Mouse (Mus musculus) MEL (cell line): ENCODE results near the gene Uhrf2. TPM values are rescaled to one million over a fixed set of nuclear protein-coding genes. Genes with fewer than 3 reads are reported as not detected.
A peak's percentile ranks its signal among the peaks of the same experiment; 100 is the strongest.

Experiments used
- DNase-seq: peaks from one replicate; pipeline ENCODE4 v3.0.0; 2011; ENCODE audit warnings: low read depth, low spot score
- H3K27ac ChIP-seq: 2 replicates; pipeline ENCODE4 v1.5.1; 2012; ENCODE audit warnings: low read depth, mild to moderate bottlenecking, control low read depth, low read length, moderate library complexity; ENCODE audit not compliant: control insufficient read depth
- H3K27me3 ChIP-seq, 2 experiments: fragments of 150-350 bp in 1 of 2; sonication (generic) in 1 of 2; 2 replicates each; pipeline ENCODE4 v1.6.1; 2012; ENCODE audit warnings: low read length in 2 of 2, mild to moderate bottlenecking in 2 of 2, improper control_type of control experiment in 1 of 2, moderate library complexity in 1 of 2; ENCODE audit not compliant: insufficient read depth in 2 of 2, control insufficient read depth in 1 of 2
- H3K36me3 ChIP-seq, 2 experiments: 2 replicates each; pipeline ENCODE4 v1.6.1; 2012 to 2014; ENCODE audit warnings: low read length in 2 of 2, improper control_type of control experiment in 1 of 2, inconsistent platforms in 1 of 2, mild to moderate bottlenecking in 1 of 2; ENCODE audit not compliant: insufficient read depth in 2 of 2, control insufficient read depth in 1 of 2
- H3K4me1 ChIP-seq, 2 experiments: fragments of 150-350 bp in 1 of 2; sonication (generic) in 1 of 2; 2 replicates each; pipeline ENCODE4 v1.6.1; 2012; ENCODE audit warnings: low read length in 2 of 2, improper control_type of control experiment in 1 of 2, mild to moderate bottlenecking in 1 of 2; ENCODE audit not compliant: insufficient read depth in 2 of 2, control insufficient read depth in 1 of 2
- H3K4me3 ChIP-seq, 2 experiments: fragments of 150-350 bp in 1 of 2; sonication (generic) in 1 of 2; 2 replicates each; pipeline ENCODE4 v1.5.1; 2012; ENCODE audit warnings: low read depth in 2 of 2, low read length in 2 of 2, mild to moderate bottlenecking in 2 of 2, moderate library complexity in 2 of 2, control low read depth in 1 of 2, improper control_type of control experiment in 1 of 2; ENCODE audit not compliant: control insufficient read depth in 1 of 2, insufficient read depth in 1 of 2
- H3K79me2 ChIP-seq: 2 replicates; pipeline ENCODE4 v1.6.1; 2012; ENCODE audit warnings: mild to moderate bottlenecking, low read length, moderate library complexity; ENCODE audit not compliant: control insufficient read depth, poor library complexity, insufficient read depth
- H3K9ac ChIP-seq: 2 replicates; pipeline ENCODE4 v1.6.1; 2012; ENCODE audit warnings: low read depth, mild to moderate bottlenecking, control low read depth, low read length, moderate library complexity; ENCODE audit not compliant: control insufficient read depth, poor library complexity, severe bottlenecking
- H3K9me3 ChIP-seq: fragments of 150-350 bp; sonication (generic); replicated peaks from 2 replicates; pipeline ENCODE4 v1.6.1; 2012; ENCODE audit warnings: mild to moderate bottlenecking, low read length, improper control_type of control experiment, moderate library complexity; ENCODE audit not compliant: insufficient read depth
- CHD2 ChIP-seq: IDR thresholded peaks from 2 replicates; pipeline ENCODE4 v1.6.1; 2011; ENCODE audit warnings: low read length, improper control_type of control experiment
- CTCF ChIP-seq, 3 experiments: IDR thresholded peaks in 2 of 3; conservative IDR thresholded peaks in 1 of 3; 2 replicates each; pipeline ENCODE4 v1.5.1; 2011 to 2012; ENCODE audit warnings: low read length in 3 of 3, low read depth in 2 of 3, mild to moderate bottlenecking in 2 of 3, improper control_type of control experiment in 1 of 3, inconsistent platforms in 1 of 3, mixed read lengths in 1 of 3, moderate library complexity in 1 of 3; ENCODE audit not compliant: control insufficient read depth in 1 of 3, insufficient read depth in 1 of 3, poor library complexity in 1 of 3, severe bottlenecking in 1 of 3
- EP300 ChIP-seq, 2 experiments: IDR thresholded peaks; 2 replicates each; pipeline ENCODE4 v1.6.1; 2011; ENCODE audit warnings: improper control_type of control experiment in 2 of 2, low read length in 2 of 2, low read depth in 1 of 2, mild to moderate bottlenecking in 1 of 2
- GABPA ChIP-seq: IDR thresholded peaks from 2 replicates; pipeline ENCODE4 v1.6.1; 2012; ENCODE audit warnings: low read depth, mild to moderate bottlenecking, inconsistent platforms, low read length, improper control_type of control experiment, moderate library complexity
- GATA1 ChIP-seq: IDR thresholded peaks from 2 replicates; pipeline ENCODE4 v1.6.1; 2011; ENCODE audit warnings: low read depth, low read length, improper control_type of control experiment
- JUND ChIP-seq: IDR thresholded peaks from 2 replicates; pipeline ENCODE4 v1.6.1; 2011; ENCODE audit warnings: low read depth, mild to moderate bottlenecking, improper control_type of control experiment, low read length
- MAZ ChIP-seq: IDR thresholded peaks from 2 replicates; pipeline ENCODE4 v1.6.1; 2012; ENCODE audit warnings: low read depth, mild to moderate bottlenecking, inconsistent platforms, low read length, improper control_type of control experiment
- MYB ChIP-seq: IDR thresholded peaks from 2 replicates; pipeline ENCODE4 v1.6.1; 2011; ENCODE audit warnings: mild to moderate bottlenecking, low read depth, low read length, improper control_type of control experiment
- NRF1 ChIP-seq: IDR thresholded peaks from 2 replicates; pipeline ENCODE4 v1.6.1; 2014; ENCODE audit warnings: low read depth, mild to moderate bottlenecking, inconsistent platforms, low read length, improper control_type of control experiment, moderate library complexity; ENCODE audit not compliant: poor library complexity, insufficient read depth, severe bottlenecking
- POLR2AphosphoS5 ChIP-seq: IDR thresholded peaks from 2 replicates; pipeline ENCODE4 v1.6.1; 2012; ENCODE audit warnings: low read depth, borderline replicate concordance, mild to moderate bottlenecking, inconsistent platforms, low read length, moderate library complexity, mixed read lengths
- SIN3A ChIP-seq: IDR thresholded peaks from 2 replicates; pipeline ENCODE4 v1.6.1; 2012; ENCODE audit warnings: low read length, improper control_type of control experiment, inconsistent platforms
- TBP ChIP-seq: IDR thresholded peaks from 2 replicates; pipeline ENCODE4 v1.8.0; 2011; ENCODE audit warnings: low read depth, low read length, improper control_type of control experiment
- UBTF ChIP-seq: IDR thresholded peaks from 2 replicates; pipeline ENCODE4 v1.6.1; 2012; ENCODE audit warnings: low read depth, mild to moderate bottlenecking, inconsistent platforms, low read length, improper control_type of control experiment, moderate library complexity, borderline replicate concordance; ENCODE audit not compliant: insufficient read depth
- USF1 ChIP-seq: IDR thresholded peaks from 2 replicates; pipeline ENCODE4 v1.6.1; 2014; ENCODE audit warnings: low read depth, mild to moderate bottlenecking, inconsistent platforms, low read length, improper control_type of control experiment, moderate library complexity
- ZKSCAN1 ChIP-seq: IDR thresholded peaks from 2 replicates; pipeline ENCODE4 v1.6.1; 2012; ENCODE audit warnings: low read depth, mild to moderate bottlenecking, inconsistent platforms, low read length, improper control_type of control experiment, moderate library complexity
- ZNF384 ChIP-seq: IDR thresholded peaks from 2 replicates; pipeline ENCODE4 v1.6.1; 2012; ENCODE audit warnings: low read depth, mild to moderate bottlenecking, inconsistent platforms, low read length, improper control_type of control experiment
- polyA plus RNA-seq, 2 experiments: library from polyadenylated mRNA; stranded (reverse) in 1 of 2; unstranded in 1 of 2; fragments of >175 nt in 1 of 2; fragments of >200 nt in 1 of 2; gene quantifications; 2 replicates each; pipeline versions ENCODE4 v1.2.1 to v1.2.4; 2012; ENCODE audit warnings: low replicate concordance in 2 of 2, low read depth in 1 of 2; ENCODE audit not compliant: insufficient read length in 2 of 2, insufficient read depth in 1 of 2, missing spikeins in 1 of 2
- total RNA-seq: library from RNA; depleted of rRNA; stranded (reverse); fragments of 300-350 nt; gene quantifications from 2 replicates; pipeline ENCODE4 v1.2.3, GENCODE M21; 2012

The Uhrf2 gene
- total and polyA plus RNA-seq, 3 experiments = 18.0 to 19.0 TPM; not detected in 1

DNA sequence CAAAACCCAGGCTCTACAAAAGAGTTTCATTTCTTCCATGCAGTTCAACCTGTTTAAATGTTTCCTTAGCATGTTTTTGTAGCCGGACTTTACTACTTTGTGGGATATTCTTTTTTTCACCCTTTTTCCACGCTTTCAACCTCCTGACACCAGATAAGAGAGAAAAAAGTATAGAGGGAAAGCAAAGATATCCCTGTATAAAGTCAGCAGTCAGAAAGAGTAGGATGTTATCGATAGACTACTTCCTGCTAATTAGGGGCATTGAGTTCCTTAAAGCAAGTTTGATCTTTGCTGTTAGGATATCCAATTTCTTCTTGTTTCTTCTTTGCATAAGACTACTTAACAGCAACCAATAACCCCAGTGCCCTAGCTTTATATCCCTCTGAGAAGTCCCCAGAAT, 21.2 kb downstream of the Uhrf2 start:
- peak; percentile 55 for DNase-seq
- H3K27ac ChIP-seq = peak overlapping the region; percentile 31
- peaks cover 7 to 18% of the 10 kb centered on the region in 2 experiments for H3K4me1 ChIP-seq
- H3K9me3 ChIP-seq = no peaks in the 10 kb centered on the region
- no peak overlapping the region for H3K4me3 ChIP-seq
- peak overlapping the region; percentile 23 for H3K9ac ChIP-seq
- no peak for TF ChIP-seq CTCF (IDR thresholded peaks at IDR 0.05 in 2 of 3, conservative IDR thresholded peaks at IDR 0.05 in 1 of 3; ENCODE audit: control insufficient read depth in 1 of 3, insufficient read depth in 1 of 3, low read depth in 2 of 3, low read length in 3 of 3, poor library complexity in 1 of 3, severe bottlenecking in 1 of 3)
- no peak for TF ChIP-seq UBTF
- peak; percentile 77 for TF ChIP-seq GATA1
- TF ChIP-seq GABPA = no peak
- no peak for TF ChIP-seq JUND
- TF ChIP-seq MYB = no peak
- peak; percentile 68 to 83 for TF ChIP-seq EP300 (IDR thresholded peaks at IDR 0.05; ENCODE audit: low read depth in 1 of 2, low read length in 2 of 2)
- TF ChIP-seq ZNF384 = peak; percentile 71
- no peak for TF ChIP-seq CHD2
- no peak for TF ChIP-seq TBP
- H3K79me2 ChIP-seq = peaks cover 26% of the 10 kb centered on the region
- no peaks in the 10 kb centered on the region for H3K27me3 ChIP-seq
- H3K36me3 ChIP-seq = peaks cover 14 to 25% of the 10 kb centered on the region in 2 experiments

GRCm38 (mm10) chr19:30054218-30054617, 23.9 kb downstream of the Uhrf2 start:
- TF ChIP-seq SIN3A (no peak), POLR2AphosphoS5 (no peak), MAZ (no peak), NRF1 (no peak), USF1 (no peak), JUND (no peak), ZKSCAN1 (no peak)
- Histone ChIP-seq H3K79me2 (peaks cover 27% of the 10 kb centered on the region), H3K36me3 (peaks cover 7 to 25% of the 10 kb centered on the region in 2 experiments), H3K9ac (no peak overlapping the region), H3K4me3 (no peak overlapping the region), H3K27ac (no peak overlapping the region), H3K4me1 (peaks cover 7 to 18% of the 10 kb centered on the region in 2 experiments), H3K9me3 (no peaks in the 10 kb centered on the region), H3K27me3 (no peaks in the 10 kb centered on the region)
- DNase-seq = no peak
